Mouse (Mus musculus) hindbrain, embryonic 14.5 days (tissue): ENCODE measurements around the gene Pitx2. TPM values are rescaled to one million over a fixed set of nuclear protein-coding genes. Genes with fewer than 3 reads are reported as not detected.
A peak's percentile ranks its signal among the peaks of the same experiment; 100 is the strongest.

ENCODE experiments used
- ATAC-seq: fragments of 200-750 bp; cut with Nextera tagmentation; 2 replicates; pipeline ENCODE4 v1.8.0; 2017; ENCODE audit warnings: moderate number of reproducible peaks, mild to moderate bottlenecking, moderate TSS enrichment, moderate library complexity; ENCODE audit not compliant: low FRiP score
- DNase-seq: peaks from one replicate; pipeline ENCODE4 v3.0.0-alpha.2; 2015; ENCODE audit warnings: low spot score
- H3K27ac ChIP-seq: fragments of 300-500 bp; sonication (generic); 2 replicates; pipeline ENCODE4 v1.5.1; 2014; ENCODE audit warnings: mild to moderate bottlenecking, moderate library complexity
- H3K27me3 ChIP-seq: fragments of 300-500 bp; sonication (generic); 2 replicates; pipeline ENCODE4 v1.6.1; 2014; ENCODE audit warnings: mild to moderate bottlenecking, low read length, mixed read lengths; ENCODE audit not compliant: control insufficient read depth, insufficient read depth
- H3K36me3 ChIP-seq: fragments of 300-500 bp; sonication (generic); replicated peaks from 2 replicates; pipeline ENCODE4 v1.6.1; 2014; ENCODE audit not compliant: control insufficient read depth, insufficient read depth
- H3K4me1 ChIP-seq: fragments of 300-500 bp; sonication (generic); replicated peaks from 2 replicates; pipeline ENCODE4 v1.6.1; 2014; ENCODE audit warnings: antibody characterized with exemption, low read length, mixed read lengths; ENCODE audit not compliant: control insufficient read depth, insufficient read depth
- H3K4me2 ChIP-seq: fragments of 300-500 bp; sonication (generic); replicated peaks from 2 replicates; pipeline ENCODE4 v1.6.1; 2014; ENCODE audit warnings: mild to moderate bottlenecking, moderate library complexity
- H3K4me3 ChIP-seq: fragments of 300-500 bp; sonication (generic); replicated peaks from 2 replicates; pipeline ENCODE4 v1.5.1; 2014; ENCODE audit warnings: mild to moderate bottlenecking, low read length
- H3K9ac ChIP-seq: fragments of 300-500 bp; sonication (generic); 2 replicates; pipeline ENCODE4 v1.6.1; 2014
- H3K9me3 ChIP-seq: fragments of 300-500 bp; sonication (generic); 2 replicates; pipeline ENCODE4 v1.6.1; 2016; ENCODE audit warnings: low read length; ENCODE audit not compliant: control insufficient read depth
- WGBS: fragments of 180-500 bp; shearing (Covaris S2); extraction: QIAGEN DNeasy Blood & Tissue Kit; methylation state at CpG from one replicate; pipeline ENCODE4 v1.1.7; 2014; 5-methylcytosine and 5-hydroxymethylcytosine counted together
- polyA plus RNA-seq: library from polyadenylated mRNA; unstranded; fragments of >200 nt; fragmentation: Nextera tagmentation; extraction: Ambion mirVana; gene quantifications from 2 replicates; pipeline ENCODE4 v1.2.1, GENCODE M21; 2014

Gene Pitx2
- polyA plus RNA-seq, 1 experiment from 2014 or later: 1.3 TPM

DNA sequence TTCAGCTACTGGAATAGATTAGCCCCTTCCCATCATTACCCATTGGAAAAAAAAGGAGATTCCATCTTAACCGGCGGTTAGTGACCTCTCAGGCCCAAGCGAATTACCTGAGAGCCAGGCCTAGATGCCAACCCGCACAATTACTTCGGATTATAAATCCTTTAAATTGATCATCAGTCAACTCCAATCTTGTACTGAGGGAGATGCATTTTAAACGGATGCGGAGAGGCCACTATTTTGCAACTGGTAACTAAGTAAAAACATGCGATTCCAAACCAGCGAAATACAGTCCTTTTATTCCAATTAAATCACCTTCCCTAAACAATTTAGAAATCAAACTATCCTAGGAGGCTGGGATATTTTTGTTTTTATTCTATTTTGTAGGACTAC, 818 bp downstream of the Pitx2 start:
- ATAC-seq (no peak), DNase-seq (peak; percentile 51)
- Histone ChIP-seq H3K4me3 (no peak overlapping the region), H3K36me3 (no peaks in the 10 kb centered on the region), H3K4me2 (no peak overlapping the region), H3K27ac (no peak overlapping the region), H3K9me3 (no peaks in the 10 kb centered on the region), H3K9ac (no peak overlapping the region), H3K4me1 (peaks cover 17% of the 10 kb centered on the region; the same call in 1 of the 2 replicates), H3K27me3 (peaks cover 94% of the 10 kb centered on the region)
- WGBS: 2% methylated on average over 9 of the region's 9 CpGs

DNA sequence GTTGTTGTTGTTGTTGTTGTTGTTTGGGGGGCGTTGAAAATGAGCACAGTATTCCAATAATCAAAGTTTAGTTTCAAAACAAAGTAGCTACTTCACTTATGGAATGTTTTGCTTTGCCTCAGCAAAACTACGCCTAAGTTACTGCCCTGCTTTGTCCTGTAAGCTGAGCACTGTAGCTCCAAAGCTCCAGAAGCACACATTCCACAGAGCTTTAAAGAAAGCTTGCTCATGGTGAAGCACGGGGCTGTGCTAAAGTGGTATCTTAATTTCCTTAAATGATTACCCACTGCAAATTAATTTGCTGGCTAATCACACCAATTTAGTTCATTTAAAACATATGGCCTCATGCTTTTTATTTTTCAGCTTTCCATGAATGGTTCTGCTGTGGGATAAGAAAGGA, 1.5 kb downstream of the Pitx2 start:
- Histone ChIP-seq H3K36me3 (no peaks in the 10 kb centered on the region), H3K9ac (no peak overlapping the region), H3K4me2 (no peak overlapping the region), H3K27ac (no peak overlapping the region), H3K4me3 (no peak overlapping the region), H3K27me3 (peaks cover 95% of the 10 kb centered on the region), H3K9me3 (no peaks in the 10 kb centered on the region), H3K4me1 (peaks cover 17% of the 10 kb centered on the region; the same call in 1 of the 2 replicates)
- 0% methylated on average over 3 of the region's 3 CpGs for whole genome bisulfite sequencing
- peak; percentile 35 for DNase-seq
- ATAC-seq: no peak

DNA sequence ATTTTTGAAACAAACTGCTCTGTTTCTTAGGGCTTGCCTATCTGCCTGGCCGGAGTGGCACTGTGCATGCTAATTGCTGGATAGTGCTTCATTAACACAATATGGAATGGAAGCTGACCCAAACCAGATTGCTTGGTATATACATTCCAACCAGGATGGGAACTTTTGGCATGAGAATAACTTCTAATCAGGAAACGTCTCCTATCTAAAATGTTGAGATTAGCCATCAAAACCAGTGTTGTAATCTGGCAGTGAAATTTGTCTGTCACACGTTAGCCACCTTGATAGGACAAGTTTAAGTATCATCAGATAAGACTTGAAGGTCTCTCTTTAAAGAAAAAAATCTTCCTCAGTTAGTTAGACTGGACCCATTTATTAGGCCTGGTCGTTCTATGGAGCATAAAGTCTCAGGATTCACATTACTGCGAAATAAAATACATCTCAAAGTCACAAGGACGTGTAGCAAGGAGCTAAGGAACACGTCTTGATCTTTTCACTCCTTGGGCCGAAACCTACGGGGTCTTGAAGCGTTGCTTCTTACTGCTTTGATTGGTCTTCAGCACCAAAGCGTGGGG, 2.1 kb downstream of the Pitx2 start:
- Histone ChIP-seq H3K9me3 (no peaks in the 10 kb centered on the region), H3K27ac (no peak overlapping the region), H3K4me2 (no peak overlapping the region), H3K27me3 (peaks cover 94% of the 10 kb centered on the region), H3K4me3 (no peak overlapping the region), H3K9ac (no peak overlapping the region), H3K4me1 (peaks cover 17% of the 10 kb centered on the region; the same call in 1 of the 2 replicates), H3K36me3 (no peaks in the 10 kb centered on the region)
- ATAC-seq (no peak), DNase-seq (peak; percentile 26)
- WGBS: 2% methylated on average over 11 of the region's 11 CpGs

DNA sequence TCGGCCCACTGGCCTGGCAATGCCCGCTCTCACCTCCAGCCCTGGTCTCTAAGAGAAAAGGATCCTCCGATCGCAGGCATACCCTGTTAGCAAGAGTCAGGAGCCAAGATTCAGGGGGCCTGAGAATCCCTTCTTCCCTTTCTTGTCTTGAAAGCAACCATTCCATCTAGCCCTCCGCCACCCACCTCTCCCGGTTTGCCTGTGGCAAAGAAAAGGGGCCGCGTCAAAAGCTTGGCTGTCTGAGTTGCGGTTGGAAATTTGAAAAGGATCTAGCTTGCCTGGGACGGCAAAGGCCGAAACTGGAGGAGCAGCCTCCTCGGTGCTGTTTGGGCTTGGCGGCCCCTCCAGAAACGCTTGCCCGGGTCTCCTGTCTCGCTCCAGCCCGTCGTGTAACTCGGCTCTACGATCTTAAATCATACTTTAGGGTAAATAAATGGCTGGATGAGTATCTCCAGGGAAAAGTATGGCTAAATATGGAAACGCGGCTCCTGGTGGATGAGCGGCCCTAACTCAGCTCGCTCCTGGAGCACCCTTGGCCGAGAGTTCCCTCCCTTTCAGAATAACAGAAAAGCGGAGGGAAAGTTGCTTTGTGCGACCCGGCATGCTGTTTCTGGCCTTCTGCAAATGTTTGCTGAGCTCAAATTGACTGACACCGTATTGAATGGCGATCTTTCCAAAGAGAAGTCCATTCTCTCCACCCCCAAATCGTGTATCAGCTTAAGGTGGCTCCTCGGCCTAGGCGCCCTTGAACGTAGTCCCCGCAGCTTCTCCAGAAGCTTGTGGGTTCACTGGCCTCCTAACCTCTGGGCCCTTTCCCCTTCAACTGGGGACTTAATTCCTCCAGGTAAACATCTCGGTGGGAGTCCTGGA, 3.4 kb downstream of the Pitx2 start:
- H3K27me3 ChIP-seq: peaks cover 94% of the 10 kb centered on the region
- peak; percentile 28 for DNase-seq
- WGBS: under 1% methylated on average over 36 of the region's 36 CpGs
- no peak overlapping the region for H3K27ac ChIP-seq
- no peaks in the 10 kb centered on the region for H3K36me3 ChIP-seq
- H3K4me3 ChIP-seq: no peak overlapping the region
- ATAC-seq: no peak
- no peak overlapping the region for H3K9ac ChIP-seq
- H3K9me3 ChIP-seq: no peaks in the 10 kb centered on the region
- H3K4me1 ChIP-seq: peaks cover 17% of the 10 kb centered on the region; the same call in 1 of the 2 replicates
- H3K4me2 ChIP-seq: 0 out of 2 replicates have a peak overlapping the region, but pooled peaks have one; percentile 74

DNA sequence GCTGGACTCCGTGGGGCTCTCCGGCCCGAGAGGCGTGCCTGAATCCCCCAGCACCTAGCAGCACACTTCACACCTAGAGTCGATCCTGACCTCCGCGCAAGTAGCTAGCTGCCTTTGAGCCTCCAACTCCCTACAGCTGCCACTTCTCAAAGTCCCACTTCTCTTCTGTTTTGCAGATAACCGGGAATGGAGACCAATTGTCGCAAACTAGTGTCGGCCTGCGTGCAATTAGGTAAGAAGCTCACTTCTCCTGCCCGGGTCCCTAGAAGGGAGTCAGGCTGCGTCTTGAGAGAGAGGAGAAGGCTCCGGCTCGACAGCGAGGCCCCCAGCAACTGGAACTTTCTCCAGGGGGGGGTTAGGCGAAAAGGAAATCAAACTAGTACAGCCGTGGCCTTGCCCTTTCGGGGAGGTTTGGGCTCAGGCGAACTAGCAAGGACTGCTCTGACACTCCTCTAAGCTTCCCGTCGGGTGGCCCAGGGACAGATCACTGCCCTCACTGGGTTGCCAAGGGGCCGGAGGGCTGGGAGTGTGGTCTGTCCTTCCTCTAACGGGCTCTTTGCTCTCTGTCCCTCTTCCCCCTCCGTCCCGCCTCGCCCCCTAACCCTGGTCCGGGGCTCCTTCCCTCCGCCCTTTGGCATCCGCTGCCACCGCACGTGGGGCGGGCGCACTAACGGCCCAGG, 4.2 kb downstream of the Pitx2 start:
- DNase-seq (peak; percentile 29), ATAC-seq (peak; percentile 43)
- under 1% methylated on average over 35 of the region's 35 CpGs for WGBS

DNA sequence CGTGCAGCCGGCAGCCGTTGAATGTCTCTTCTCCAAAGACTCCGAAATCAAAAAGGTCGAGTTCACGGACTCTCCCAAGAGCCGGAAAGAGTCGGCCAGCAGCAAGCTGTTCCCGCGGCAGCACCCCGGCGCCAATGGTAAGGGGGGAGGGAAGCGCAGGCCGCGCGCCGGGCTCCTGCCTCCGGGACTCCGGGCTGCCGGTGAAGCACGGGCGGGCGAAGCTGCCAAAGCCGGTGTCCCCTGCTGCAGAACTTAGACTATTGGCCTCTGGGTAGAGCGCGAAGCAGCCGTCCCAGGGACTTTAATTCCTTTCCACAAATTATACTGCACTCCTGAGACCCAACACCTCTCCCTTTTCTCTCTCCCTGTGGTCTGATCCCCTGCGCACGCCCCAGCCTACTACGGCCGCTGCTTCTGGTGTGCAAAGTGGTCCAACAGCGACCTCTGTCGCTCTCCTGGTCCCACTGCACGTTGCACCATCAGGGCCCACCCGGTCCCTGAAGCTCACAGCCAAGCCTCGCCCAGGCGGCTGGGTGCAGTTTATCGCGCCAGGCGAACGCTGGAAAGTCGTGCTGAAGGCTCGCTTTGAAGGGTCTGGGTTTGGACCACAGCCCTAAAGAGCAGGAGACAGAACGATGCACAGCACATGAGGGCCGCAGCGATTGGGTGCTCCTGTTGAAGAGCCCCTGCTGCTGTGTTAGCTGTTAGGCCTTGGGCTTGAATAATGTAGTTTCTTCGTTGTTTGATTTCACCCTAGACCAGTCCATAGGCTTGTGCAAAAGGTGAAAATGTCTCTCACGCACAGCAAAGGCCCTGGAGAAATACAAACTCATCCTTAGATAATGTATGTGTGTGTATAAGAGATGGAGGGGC, 5.0 kb downstream of the Pitx2 start:
- Histone ChIP-seq H3K9me3 (no peaks in the 10 kb centered on the region), H3K27ac (no peak overlapping the region), H3K4me1 (peaks cover 14% of the 10 kb centered on the region; the same call in 1 of the 2 replicates), H3K4me3 (peak overlapping the region; percentile 32), H3K9ac (peak overlapping the region; percentile 28; the same call in 1 of the 2 replicates), H3K27me3 (peaks cover 96% of the 10 kb centered on the region), H3K36me3 (no peaks in the 10 kb centered on the region), H3K4me2 (peak overlapping the region; percentile 74)
- ATAC-seq (peak; percentile 96), DNase-seq (peak; percentile 91)
- WGBS: under 1% methylated on average over 48 of the region's 48 CpGs

More for the DNA sequence above, 4.2 kb downstream of the Pitx2 start:
- H3K4me2 ChIP-seq: peak overlapping the region; percentile 74
- H3K27ac ChIP-seq: no peak overlapping the region
- peaks cover 96% of the 10 kb centered on the region for H3K27me3 ChIP-seq
- 0 out of 2 replicates have a peak overlapping the region, but pooled peaks have one; percentile 28 for H3K9ac ChIP-seq
- H3K9me3 ChIP-seq: no peaks in the 10 kb centered on the region
- peak overlapping the region; percentile 32 for H3K4me3 ChIP-seq
- peaks cover 17% of the 10 kb centered on the region; the same call in 1 of the 2 replicates for H3K4me1 ChIP-seq
- no peaks in the 10 kb centered on the region for H3K36me3 ChIP-seq

DNA sequence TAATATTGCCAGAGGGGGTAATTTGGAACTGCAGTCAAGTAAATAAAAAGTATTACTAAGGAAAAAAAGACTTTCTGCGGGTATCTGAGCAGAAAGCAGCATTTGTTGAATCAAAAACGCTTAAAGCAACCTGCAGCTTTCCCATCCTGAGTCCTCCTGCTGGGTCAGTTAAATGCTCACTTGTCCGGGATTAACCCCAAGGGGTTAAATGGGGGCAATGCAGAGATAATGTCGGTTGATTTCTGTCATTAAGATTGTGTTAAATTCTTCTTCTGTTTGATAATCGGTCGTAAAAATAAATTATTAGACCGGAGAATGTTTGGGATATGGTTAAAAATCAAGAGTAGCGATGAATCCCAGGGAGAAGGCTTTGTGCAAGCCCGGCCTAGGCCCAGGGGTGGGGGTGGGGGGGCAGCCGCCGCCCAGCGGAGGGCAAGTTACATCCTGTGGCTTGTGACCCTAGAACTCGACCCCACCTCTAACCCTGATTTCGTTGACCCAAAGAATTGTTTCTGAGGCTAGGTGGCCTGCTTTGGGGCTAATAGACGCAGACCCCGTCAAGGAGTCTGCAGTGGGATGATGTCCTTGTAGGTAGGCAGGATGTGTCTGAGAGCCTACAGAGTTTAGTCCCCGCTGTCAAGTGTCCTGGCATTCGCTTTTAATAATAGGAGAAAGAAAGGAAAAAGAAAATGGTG, 6.0 kb downstream of the Pitx2 start:
- H3K4me1 ChIP-seq: peaks cover 10% of the 10 kb centered on the region; the same call in 1 of the 2 replicates
- H3K36me3 ChIP-seq: no peaks in the 10 kb centered on the region
- peaks cover 97% of the 10 kb centered on the region for H3K27me3 ChIP-seq
- no peak overlapping the region for H3K4me3 ChIP-seq
- no peak overlapping the region for H3K9ac ChIP-seq
- no peak overlapping the region for H3K27ac ChIP-seq
- no peaks in the 10 kb centered on the region for H3K9me3 ChIP-seq
- DNase-seq: no peak
- no peak overlapping the region for H3K4me2 ChIP-seq
- WGBS: 2% methylated on average over 18 of the region's 18 CpGs
- ATAC-seq: no peak

DNA sequence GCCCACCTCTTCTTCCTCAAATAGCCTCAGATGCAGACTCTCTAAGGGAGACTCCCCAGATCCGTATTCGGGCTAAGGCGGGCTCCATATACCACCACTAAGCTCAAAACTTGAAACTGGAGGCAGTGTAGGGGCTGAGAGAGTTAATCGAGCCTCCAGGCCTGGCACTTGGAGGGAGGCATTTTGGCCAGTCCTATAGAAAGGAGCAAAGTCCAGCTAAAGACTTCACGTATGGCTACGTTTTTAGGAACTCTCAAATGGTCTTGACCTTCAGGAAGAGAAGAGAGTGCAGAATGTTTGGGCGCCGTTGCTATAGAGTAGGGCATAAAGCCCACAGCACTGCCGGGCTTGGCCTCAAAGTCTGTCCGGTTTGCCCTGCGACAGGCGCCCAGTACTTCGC, 7.1 kb downstream of the Pitx2 start:
- Histone ChIP-seq H3K4me3 (no peak overlapping the region), H3K4me1 (peaks cover 10% of the 10 kb centered on the region; the same call in 1 of the 2 replicates), H3K27me3 (peaks cover 99% of the 10 kb centered on the region), H3K9ac (no peak overlapping the region), H3K27ac (no peak overlapping the region), H3K36me3 (no peaks in the 10 kb centered on the region), H3K9me3 (no peaks in the 10 kb centered on the region), H3K4me2 (no peak overlapping the region)
- WGBS: under 1% methylated on average over 13 of the region's 13 CpGs
- ATAC-seq (no peak), DNase-seq (no peak)
